In genomic region chr6:32363489-32364068, GRCm38 (mm10) we compare ENCODE assay signal across 16 mouse cellular contexts.
"Had no signal": no experiment of that assay in that cellular context is flagged by ENCODE, and none has a peak within 500 bp of the region (broad histone marks: within the 10 kb centered on the region; RNA-seq: fewer than 3 reads in every experiment).

No protein-coding gene starts in this region.

- H3K9me3 ChIP-seq: intestine, embryonic 15.5 days; liver, embryonic 13.5 days; midbrain, embryonic 10.5 days; neural tube, embryonic 15.5 days had no signal

- DNase-seq: kidney, adult 18-20 months; kidney, postnatal 10 days; kidney, postnatal 4 days; left cerebral cortex, postnatal 4 days; liver; liver, embryonic 13.5 days; liver, postnatal 0 days; midbrain, embryonic 14.5 days; right cerebral cortex, adult 18-20 months; thymus, postnatal 4 days had no signal

- ATAC-seq: intestine, embryonic 15.5 days; liver, postnatal 0 days had no signal

- H3K4me2 ChIP-seq: intestine, embryonic 15.5 days; liver, embryonic 13.5 days; neural tube, embryonic 15.5 days had no signal

- H3K36me3 ChIP-seq: intestine, embryonic 15.5 days; liver, embryonic 13.5 days; midbrain, embryonic 10.5 days; neural tube, embryonic 15.5 days had no signal

- H3K9ac ChIP-seq: intestine, embryonic 15.5 days; liver, embryonic 13.5 days; liver, postnatal 0 days; neural tube, embryonic 15.5 days had no signal

- H3K27ac ChIP-seq: intestine, embryonic 15.5 days; layer of hippocampus, adult 2 months; liver, embryonic 13.5 days; midbrain, embryonic 10.5 days; neural tube, embryonic 15.5 days; stomach, postnatal 0 days had no signal

- H3K4me3 ChIP-seq: intestine, embryonic 15.5 days; layer of hippocampus, adult 2 months; liver, embryonic 13.5 days; midbrain, embryonic 10.5 days; myocyte; neural tube, embryonic 15.5 days had no signal

- H3K27me3 ChIP-seq: intestine, embryonic 15.5 days; liver, embryonic 13.5 days; neural tube, embryonic 15.5 days had no signal

- H3K4me1 ChIP-seq: intestine, embryonic 15.5 days; liver, embryonic 13.5 days had no signal
